Mouse (Mus musculus) small intestine, adult 2 months (tissue): ENCODE measurements around the gene Iqschfp.

Experiments
- CTCF ChIP-seq: fragments of 200-500 bp; IDR thresholded peaks from 2 replicates; pipeline ENCODE4 v1.5.1; 2012; ENCODE audit warnings: low read depth, mild to moderate bottlenecking, control low read depth, inconsistent platforms, low read length, moderate library complexity, mixed read lengths; ENCODE audit not compliant: insufficient replicate concordance, insufficient read length; ENCODE audit errors: extremely low read depth
- POLR2A ChIP-seq: fragments of 200-500 bp; IDR thresholded peaks from 2 replicates; pipeline ENCODE4 v1.6.1; 2012; ENCODE audit warnings: low read depth, mild to moderate bottlenecking, control low read depth, inconsistent platforms, low read length, moderate library complexity

DNA sequence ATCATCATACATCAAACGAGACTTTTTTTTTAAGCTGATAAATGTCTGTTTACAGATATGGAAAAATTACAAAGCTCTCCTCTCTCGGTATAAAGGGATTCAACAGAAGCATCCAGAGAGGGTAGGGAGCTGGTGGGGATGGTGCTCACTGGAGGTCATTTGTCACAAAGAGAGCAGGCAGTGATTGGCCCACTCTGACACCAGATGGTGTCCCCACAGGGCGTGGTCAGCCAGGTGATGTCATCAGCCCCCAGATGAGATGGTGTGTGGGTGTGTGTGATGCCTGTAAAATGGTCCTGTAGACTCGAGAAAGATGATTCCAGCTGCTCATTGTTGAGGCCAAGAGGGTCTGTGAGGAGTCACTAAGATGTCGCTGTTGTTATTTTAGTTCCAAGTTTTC lies 727.1 kb downstream of the Iqschfp start:
- no peak for TF ChIP-seq CTCF
- no peak for TF ChIP-seq POLR2A
